Mouse (Mus musculus): ENCODE results near the gene Plekhg4. TPM values are rescaled to one million over a fixed set of nuclear protein-coding genes. Genes with fewer than 3 reads are reported as not detected.

The Plekhg4 gene
- polyA plus RNA-seq, 1 experiment from 2014 or later: 0.33 TPM

GRCm38 (mm10) chr8:105426878-105427277 is 53.8 kb downstream of the Plekhg4 start:
- H3K9me3 ChIP-seq (replicated peaks; ENCODE audit: low read length): no peaks in the 10 kb centered on the region
- H3K27me3 ChIP-seq (ENCODE audit: insufficient read depth, low read length): no peaks in the 10 kb centered on the region
- H3K4me2 ChIP-seq (ENCODE audit: low read length): no peak overlapping the region
- no peaks in the 10 kb centered on the region for H3K4me1 ChIP-seq (replicated peaks; ENCODE audit: insufficient read depth, low read length)
- no peak for TF ChIP-seq CTCF (IDR thresholded peaks at IDR 0.05; ENCODE audit: low read depth)
- no peak overlapping the region for H3K4me3 ChIP-seq (replicated peaks; ENCODE audit: low read depth, low read length)
- ATAC-seq (replicated peaks; ENCODE audit: low FRiP score, low read depth) (no peak), DNase-seq (ENCODE audit: low spot score) (no peak)
- H3K9ac ChIP-seq (ENCODE audit: low read depth, low read length): no peak overlapping the region
- 69% methylated on average over 6 of the region's 6 CpGs for WGBS
- no peak overlapping the region for H3K27ac ChIP-seq
- H3K36me3 ChIP-seq (ENCODE audit: insufficient read depth, low read length): no peaks in the 10 kb centered on the region

DNA sequence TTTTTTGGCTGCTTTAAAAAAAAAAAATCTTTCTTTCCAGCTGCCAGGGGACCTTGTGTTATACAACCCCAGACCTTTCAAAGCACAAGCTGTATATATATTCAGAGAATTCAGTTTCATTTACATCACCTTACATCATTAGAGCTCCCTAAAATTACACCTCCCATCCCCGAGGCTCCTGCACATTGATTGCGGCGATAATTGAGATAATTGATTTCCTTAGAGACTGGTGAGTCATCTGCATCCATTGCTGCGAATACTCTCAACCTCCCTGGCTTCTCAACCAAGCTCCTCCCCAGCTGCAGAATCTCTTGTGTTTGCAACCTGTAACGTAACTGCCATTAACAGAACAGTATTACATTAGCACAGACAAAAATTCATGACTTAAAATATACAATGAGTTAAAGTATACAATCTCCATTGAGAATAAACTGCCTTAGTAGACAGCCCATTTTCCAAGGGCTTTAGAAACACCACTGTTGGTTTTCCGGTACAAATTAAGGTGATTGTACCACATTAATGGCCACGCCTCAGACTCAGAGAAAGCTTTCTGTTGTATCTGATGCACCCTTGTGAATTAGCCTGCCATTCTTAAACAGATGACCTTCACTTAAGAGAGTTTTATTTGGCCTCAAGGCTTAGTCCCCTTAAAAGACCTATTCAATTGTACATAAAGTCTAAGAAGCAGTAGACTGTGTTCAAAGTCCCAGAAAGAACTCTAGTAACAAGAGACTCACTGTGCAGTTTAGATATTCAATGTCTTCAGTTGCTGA is 58.9 kb downstream of the Plekhg4 start:
- ATAC-seq (replicated peaks; ENCODE audit: low FRiP score, low read depth): no peak
- DNase-seq (ENCODE audit: low spot score): no peak
- WGBS: 65% methylated on average over 7 of the region's 7 CpGs
- Histone ChIP-seq H3K4me3 (replicated peaks; ENCODE audit: low read depth, low read length) (no peak overlapping the region), H3K36me3 (ENCODE audit: insufficient read depth, low read length) (no peaks in the 10 kb centered on the region), H3K9me3 (replicated peaks; ENCODE audit: low read length) (no peaks in the 10 kb centered on the region), H3K4me2 (ENCODE audit: low read length) (no peak overlapping the region), H3K27ac (no peak overlapping the region), H3K9ac (ENCODE audit: low read depth, low read length) (no peak overlapping the region), H3K4me1 (replicated peaks; ENCODE audit: insufficient read depth, low read length) (no peaks in the 10 kb centered on the region), H3K27me3 (ENCODE audit: insufficient read depth, low read length) (no peaks in the 10 kb centered on the region)
- no peak for TF ChIP-seq CTCF (IDR thresholded peaks at IDR 0.05; ENCODE audit: low read depth)

Other genes starting within 250 kb of the Plekhg4 start
- not detected in 2 replicates for gene Ces4a, start 241.5 kb upstream of the Plekhg4 start, polyA plus RNA-seq (2015; fragmentation: Nextera tagmentation; extraction: Ambion mirVana)
- 59.6 and 59.7 TPM in 2 replicates for gene Cbfb, start 202.6 kb upstream of the Plekhg4 start, polyA plus RNA-seq (2015; fragmentation: Nextera tagmentation; extraction: Ambion mirVana)
- 19.2 and 20.6 TPM in 2 replicates for gene D230025D16Rik, start 148.1 kb upstream of the Plekhg4 start, polyA plus RNA-seq (2015; fragmentation: Nextera tagmentation; extraction: Ambion mirVana)
- 7.5 and 7.7 TPM in 2 replicates for gene B3gnt9, start 118.1 kb upstream of the Plekhg4 start, polyA plus RNA-seq (2015; fragmentation: Nextera tagmentation; extraction: Ambion mirVana)
- 21.8 and 24.2 TPM in 2 replicates for gene Tradd, start 108.7 kb upstream of the Plekhg4 start, polyA plus RNA-seq (2015; fragmentation: Nextera tagmentation; extraction: Ambion mirVana)
- 1.8 and 2.4 TPM in 2 replicates for gene Fbxl8, start 108.6 kb upstream of the Plekhg4 start, polyA plus RNA-seq (2015; fragmentation: Nextera tagmentation; extraction: Ambion mirVana)
- gene Hsf4, start 103.5 kb upstream of the Plekhg4 start, polyA plus RNA-seq (2015; fragmentation: Nextera tagmentation; extraction: Ambion mirVana): 0.12 TPM in 1 of 2 replicates, not detected in the other
- gene Nol3, start 97.1 kb upstream of the Plekhg4 start, polyA plus RNA-seq (2015; fragmentation: Nextera tagmentation; extraction: Ambion mirVana): 0.29 and 0.68 TPM in 2 replicates
- gene 4931428F04Rik, start 83.4 kb upstream of the Plekhg4 start, polyA plus RNA-seq (2015; fragmentation: Nextera tagmentation; extraction: Ambion mirVana): 5.5 and 6.2 TPM in 2 replicates
- 15.9 and 18.5 TPM in 2 replicates for gene Exoc3l, start 77.2 kb upstream of the Plekhg4 start, polyA plus RNA-seq (2015; fragmentation: Nextera tagmentation; extraction: Ambion mirVana)
- 55.2 and 57.9 TPM in 2 replicates for gene E2f4, start 75.6 kb upstream of the Plekhg4 start, polyA plus RNA-seq (2015; fragmentation: Nextera tagmentation; extraction: Ambion mirVana)
- gene Elmo3, start 67.7 kb upstream of the Plekhg4 start, polyA plus RNA-seq (2015; fragmentation: Nextera tagmentation; extraction: Ambion mirVana): 15.5 and 17.4 TPM in 2 replicates
- 5.2 and 5.6 TPM in 2 replicates for gene Lrrc29, start 47.0 kb upstream of the Plekhg4 start, polyA plus RNA-seq (2015; fragmentation: Nextera tagmentation; extraction: Ambion mirVana)
- gene Tmem208, start 46.9 kb upstream of the Plekhg4 start, polyA plus RNA-seq (2015; fragmentation: Nextera tagmentation; extraction: Ambion mirVana): 134 and 140 TPM in 2 replicates
- 1.8 and 2.3 TPM in 2 replicates for gene Fhod1, start 25.3 kb upstream of the Plekhg4 start, polyA plus RNA-seq (2015; fragmentation: Nextera tagmentation; extraction: Ambion mirVana)
- 1.3 and 1.4 TPM in 2 replicates for gene Slc9a5, start 24.4 kb upstream of the Plekhg4 start, polyA plus RNA-seq (2015; fragmentation: Nextera tagmentation; extraction: Ambion mirVana)
- 0.05 TPM in 1 of 2 replicates, not detected in the other for gene Kctd19, start 40.2 kb downstream of the Plekhg4 start, polyA plus RNA-seq (2015; fragmentation: Nextera tagmentation; extraction: Ambion mirVana)
- gene Lrrc36, start 40.3 kb downstream of the Plekhg4 start, polyA plus RNA-seq (2015; fragmentation: Nextera tagmentation; extraction: Ambion mirVana): 0.15 and 0.34 TPM in 2 replicates
- gene Tppp3, start 98.3 kb downstream of the Plekhg4 start, polyA plus RNA-seq (2015; fragmentation: Nextera tagmentation; extraction: Ambion mirVana): 15.6 and 19.4 TPM in 2 replicates
- gene Zdhhc1, start 123.6 kb downstream of the Plekhg4 start, polyA plus RNA-seq (2015; fragmentation: Nextera tagmentation; extraction: Ambion mirVana): 28.0 and 30.5 TPM in 2 replicates
- gene Hsd11b2, start 145.5 kb downstream of the Plekhg4 start, polyA plus RNA-seq (2015; fragmentation: Nextera tagmentation; extraction: Ambion mirVana): 42.4 and 44.8 TPM in 2 replicates
- 112 and 122 TPM in 2 replicates for gene Atp6v0d1, start 192.8 kb downstream of the Plekhg4 start, polyA plus RNA-seq (2015; fragmentation: Nextera tagmentation; extraction: Ambion mirVana)
- gene Ripor1, start 232.0 kb downstream of the Plekhg4 start, polyA plus RNA-seq (2015; fragmentation: Nextera tagmentation; extraction: Ambion mirVana): 40.9 and 44.4 TPM in 2 replicates